Mouse (Mus musculus): ENCODE results near the gene Paqr3.
A peak's percentile ranks its signal among the peaks of the same experiment; 100 is the strongest.

DNA sequence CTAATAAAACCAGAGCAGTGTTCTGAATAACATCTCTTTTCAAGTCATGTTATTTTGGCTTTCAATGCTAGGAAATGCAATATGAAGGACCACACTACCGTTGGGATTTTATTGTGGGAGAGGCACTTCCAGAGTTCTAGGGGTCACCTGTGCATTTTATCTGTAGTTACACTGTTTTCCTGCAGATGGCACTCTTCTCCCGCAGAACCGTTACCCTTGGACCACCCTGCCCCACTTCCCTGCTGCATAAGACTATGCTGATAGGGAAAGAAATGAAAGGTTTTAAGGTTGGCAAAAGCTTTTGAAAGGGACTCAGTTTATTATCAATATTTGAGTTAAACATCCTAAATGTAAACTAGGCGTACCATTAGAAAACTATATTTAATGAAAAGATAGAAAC lies 14.6 kb upstream of the Paqr3 start:
- TF ChIP-seq POLR2A (IDR thresholded peaks at IDR 0.05; ENCODE audit: extremely low read depth, insufficient read depth, low read length) (no peak), CTCF (IDR thresholded peaks at IDR 0.05; ENCODE audit: low read depth, low read length) (peak; percentile 64)
